Mouse (Mus musculus) testis, adult 2 months (tissue): ENCODE measurements around the gene Tmem102. TPM values are rescaled to one million over a fixed set of nuclear protein-coding genes. Genes with fewer than 3 reads are reported as not detected.

ENCODE experiments used
- H3K27ac ChIP-seq: fragments of 200-500 bp; 2 replicates; pipeline ENCODE4 v1.5.1; 2012; ENCODE audit warnings: low read depth, low read length; ENCODE audit not compliant: control insufficient read depth, insufficient read depth
- H3K27me3 ChIP-seq: fragments of 200-500 bp; 2 replicates; pipeline ENCODE4 v1.6.1; 2012; ENCODE audit warnings: mild to moderate bottlenecking, low read length, moderate library complexity; ENCODE audit not compliant: control insufficient read depth, insufficient read depth
- H3K36me3 ChIP-seq: fragments of 200-500 bp; 2 replicates; pipeline ENCODE4 v1.6.1; 2012; ENCODE audit warnings: mild to moderate bottlenecking, low read length; ENCODE audit not compliant: control insufficient read depth, insufficient read depth
- H3K4me1 ChIP-seq: fragments of 200-500 bp; 2 replicates; pipeline ENCODE4 v1.6.1; 2012; ENCODE audit warnings: low read length; ENCODE audit not compliant: control insufficient read depth, insufficient read depth
- H3K4me3 ChIP-seq: fragments of 200-500 bp; 2 replicates; pipeline ENCODE4 v1.5.1; 2012; ENCODE audit warnings: low read depth, mild to moderate bottlenecking, low read length, moderate library complexity, mixed read lengths; ENCODE audit not compliant: control insufficient read depth
- CTCF ChIP-seq: fragments of 200-500 bp; IDR thresholded peaks from 2 replicates; pipeline ENCODE4 v1.5.1; 2012; ENCODE audit warnings: low read depth, mild to moderate bottlenecking, inconsistent platforms, low read length, moderate library complexity; ENCODE audit not compliant: control insufficient read depth, insufficient read depth, insufficient replicate concordance
- POLR2A ChIP-seq: fragments of 200-500 bp; IDR thresholded peaks from 2 replicates; pipeline ENCODE4 v1.6.1; 2012; ENCODE audit warnings: low read depth, mild to moderate bottlenecking, inconsistent platforms, low read length, moderate library complexity; ENCODE audit not compliant: control insufficient read depth
- polyA plus RNA-seq: library from polyadenylated mRNA; depleted of rRNA; stranded (reverse); fragments of >200 nt; gene quantifications from 2 replicates; pipeline ENCODE4 v1.2.3, GENCODE M21; 2012

Tmem102 gene
- polyA plus RNA-seq, 1 experiment: 0.52 TPM

GRCm38 (mm10) chr11:69760160-69760900 is 45.1 kb downstream of the Tmem102 start:
- Histone ChIP-seq H3K27ac (no peak overlapping the region), H3K4me1 (peaks cover 16% of the 10 kb centered on the region), H3K4me3 (peak overlapping the region; percentile 99), H3K27me3 (no peaks in the 10 kb centered on the region), H3K36me3 (peaks cover 3% of the 10 kb centered on the region)
- TF ChIP-seq CTCF (no peak), POLR2A (no peak; the same call in 1 of the 2 replicates)

- Histone ChIP-seq H3K4me3 (peak overlapping the region; percentile 99), H3K36me3 (peaks cover 3% of the 10 kb centered on the region), H3K27me3 (no peaks in the 10 kb centered on the region), H3K27ac (peak overlapping the region; percentile 100), H3K4me1 (peaks cover 12% of the 10 kb centered on the region)
- no peak for TF ChIP-seq CTCF
- TF ChIP-seq POLR2A: peak; percentile 63
These were observed 46.3 kb downstream of the Tmem102 start for GRCm38 (mm10) chr11:69758971-69759721.

- Histone ChIP-seq H3K27ac (peak within 1 kb of the TSS; percentile 100), H3K36me3 (peaks cover 3% of the 10 kb centered on the region), H3K4me3 (peak within 1 kb of the TSS; percentile 99), H3K4me1 (peaks cover 12% of the 10 kb centered on the region), H3K27me3 (no peaks in the 10 kb centered on the region)
- TF ChIP-seq CTCF (no peak), POLR2A (peak; percentile 100)
These were observed 46.9 kb downstream of the Tmem102 start, which contains the start of gene Polr2a for GRCm38 (mm10) chr11:69758478-69758970. Gene Polr2a, minus strand, starts transcription at chr11:69758637.

- Histone ChIP-seq H3K4me3 (peak overlapping the region; percentile 99), H3K36me3 (peaks cover 3% of the 10 kb centered on the region), H3K4me1 (peaks cover 12% of the 10 kb centered on the region), H3K27me3 (no peaks in the 10 kb centered on the region), H3K27ac (peak overlapping the region; percentile 100)
- no peak; the same call in none of the 2 replicates for TF ChIP-seq POLR2A
- TF ChIP-seq CTCF: 0 out of 2 replicates have a peak, but pooled peaks have one; percentile 12
These were observed 47.4 kb downstream of the Tmem102 start for GRCm38 (mm10) chr11:69758090-69758456.

DNA sequence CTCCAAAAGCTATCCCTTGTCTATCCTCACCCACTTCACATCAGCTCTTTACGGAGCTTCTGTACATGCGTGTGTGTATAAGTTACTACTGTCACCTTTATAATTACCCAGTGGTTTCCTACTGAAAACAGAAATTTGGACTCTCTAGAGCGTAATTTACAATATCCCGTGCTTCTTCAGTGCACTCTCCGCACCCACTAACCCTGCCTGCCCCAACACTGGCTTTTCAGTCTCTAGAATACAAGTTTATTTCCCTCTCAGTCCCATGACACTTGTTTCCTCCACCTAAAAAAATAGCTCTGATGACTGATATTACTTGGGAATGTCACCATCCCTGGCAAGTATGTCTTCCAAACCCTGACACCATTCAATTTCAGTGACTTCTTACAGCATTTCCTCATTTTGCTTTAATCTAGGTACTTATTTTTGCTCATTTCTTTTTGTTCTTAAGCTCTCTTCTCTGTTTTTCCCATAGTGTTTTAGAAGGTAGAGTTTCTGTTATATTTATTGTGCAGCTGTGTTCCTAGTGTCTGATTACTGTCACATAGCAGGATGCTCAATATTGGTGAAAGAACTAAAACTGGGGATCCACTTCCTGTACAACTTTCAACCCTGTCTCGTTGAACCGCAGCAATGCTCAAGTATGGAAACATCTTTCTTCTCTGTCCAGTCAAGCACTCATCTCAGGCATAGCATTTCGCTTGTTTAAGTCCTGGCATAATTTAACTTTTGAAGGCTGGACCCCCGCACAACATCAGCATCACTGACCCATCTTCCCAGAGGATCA is 47.9 kb downstream of the Tmem102 start:
- TF ChIP-seq POLR2A (no peak), CTCF (no peak)
- H3K27ac ChIP-seq: peak overlapping the region; percentile 84
- H3K27me3 ChIP-seq: no peaks in the 10 kb centered on the region
- H3K4me1 ChIP-seq: peaks cover 12% of the 10 kb centered on the region
- H3K36me3 ChIP-seq: peaks cover 3% of the 10 kb centered on the region
- peak overlapping the region; percentile 99 for H3K4me3 ChIP-seq

DNA sequence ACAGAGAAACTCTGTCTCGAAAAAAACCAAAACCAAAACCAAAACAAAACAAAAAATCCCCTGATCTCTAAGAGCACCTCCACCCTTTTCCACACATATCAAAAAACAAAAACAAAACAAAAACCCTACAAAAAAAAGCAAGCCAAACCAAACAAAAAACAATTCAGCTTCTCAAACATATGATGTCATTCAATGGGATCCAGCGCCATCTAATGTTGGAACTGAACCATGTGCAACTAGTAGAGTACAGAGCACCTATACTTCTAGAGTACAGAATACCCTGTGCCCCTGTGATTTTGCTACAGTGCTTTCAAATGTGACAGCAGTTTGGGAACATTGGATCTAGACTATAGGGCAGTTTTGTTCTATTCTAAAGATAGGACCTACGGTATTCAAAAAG is 50.7 kb downstream of the Tmem102 start:
- Histone ChIP-seq H3K27me3 (no peaks in the 10 kb centered on the region), H3K4me1 (peaks cover 7% of the 10 kb centered on the region), H3K4me3 (no peak overlapping the region), H3K27ac (no peak overlapping the region), H3K36me3 (peaks cover 3% of the 10 kb centered on the region)
- TF ChIP-seq CTCF: no peak
- TF ChIP-seq POLR2A: no peak
